Mouse (Mus musculus) embryonic facial prominence, embryonic 10.5 days (tissue): ENCODE measurements around the gene Gm6465. TPM values are rescaled to one million over a fixed set of nuclear protein-coding genes. Genes with fewer than 3 reads are reported as not detected.
"Not testable (repeated sequence)": the region's sequence is repeated elsewhere in the genome, so short reads cannot be mapped to it uniquely, and the experiment has no call there.

Experiments used
- DNase-seq: peaks from one replicate; pipeline ENCODE4 v3.0.0-alpha.2; 2017; ENCODE audit warnings: low spot score
- H3K27ac ChIP-seq: fragments of 300-500 bp; sonication (generic); replicated peaks from 2 replicates; pipeline ENCODE4 v1.5.1; 2016; ENCODE audit warnings: mild to moderate bottlenecking
- H3K27me3 ChIP-seq: fragments of 300-500 bp; sonication (generic); replicated peaks from 2 replicates; pipeline ENCODE4 v1.6.1; 2016; ENCODE audit warnings: low read depth, mild to moderate bottlenecking; ENCODE audit not compliant: poor library complexity, severe bottlenecking
- H3K36me3 ChIP-seq: fragments of 300-500 bp; sonication (generic); replicated peaks from 2 replicates; pipeline ENCODE4 v1.6.1; 2016; ENCODE audit warnings: mild to moderate bottlenecking, moderate library complexity
- H3K4me1 ChIP-seq: fragments of 300-500 bp; sonication (generic); 2 replicates; pipeline ENCODE4 v1.6.1; 2016
- H3K4me3 ChIP-seq: fragments of 300-500 bp; sonication (generic); 2 replicates; pipeline ENCODE4 v1.5.1; 2016; ENCODE audit warnings: mild to moderate bottlenecking, moderate library complexity
- H3K9me3 ChIP-seq: fragments of 300-500 bp; sonication (generic); 2 replicates; pipeline ENCODE4 v1.6.1; 2016; ENCODE audit warnings: mild to moderate bottlenecking
- WGBS: fragments of 180-500 bp; shearing (Covaris S2); methylation state at CpG from one replicate; pipeline ENCODE4 v1.1.7; 2016; 5-methylcytosine and 5-hydroxymethylcytosine counted together
- polyA plus RNA-seq: library from polyadenylated mRNA; unstranded; fragments of >200 nt; fragmentation: Nextera tagmentation; extraction: Ambion mirVana; gene quantifications from 2 replicates; pipeline ENCODE4 v1.2.1, GENCODE M21; 2016

Gene Gm6465
- polyA plus RNA-seq = not detected in 2 replicates

DNA sequence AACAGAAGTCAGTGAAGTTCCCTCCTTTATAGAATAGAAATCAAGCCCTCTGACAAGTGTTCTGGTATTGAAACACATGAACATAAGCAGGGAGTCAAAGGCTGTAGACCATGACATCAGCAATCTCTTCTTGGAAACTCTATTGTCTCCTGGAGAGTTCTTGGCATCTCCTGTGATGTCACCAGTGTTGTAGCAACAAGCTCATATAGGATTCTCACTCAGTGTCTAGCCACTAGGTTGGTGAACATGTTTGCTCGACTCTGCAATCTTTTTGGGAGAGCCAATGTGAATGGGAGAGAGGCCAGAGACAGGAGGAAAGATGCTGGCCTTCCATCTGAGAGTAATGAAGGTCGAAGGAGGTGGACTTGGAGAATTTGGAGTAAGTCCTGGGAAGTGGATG is at the start of gene Gm6465:
Gene Gm6465, plus strand, starts transcription at position 301 of the 400 bp plus-strand sequence.
- H3K27ac ChIP-seq, H3K9me3 ChIP-seq, H3K36me3 ChIP-seq, DNase-seq, H3K4me3 ChIP-seq, H3K27me3 ChIP-seq, H3K4me1 ChIP-seq: not testable (repeated sequence)
- WGBS = 79% methylated on average over 2 of the region's 2 CpGs

DNA sequence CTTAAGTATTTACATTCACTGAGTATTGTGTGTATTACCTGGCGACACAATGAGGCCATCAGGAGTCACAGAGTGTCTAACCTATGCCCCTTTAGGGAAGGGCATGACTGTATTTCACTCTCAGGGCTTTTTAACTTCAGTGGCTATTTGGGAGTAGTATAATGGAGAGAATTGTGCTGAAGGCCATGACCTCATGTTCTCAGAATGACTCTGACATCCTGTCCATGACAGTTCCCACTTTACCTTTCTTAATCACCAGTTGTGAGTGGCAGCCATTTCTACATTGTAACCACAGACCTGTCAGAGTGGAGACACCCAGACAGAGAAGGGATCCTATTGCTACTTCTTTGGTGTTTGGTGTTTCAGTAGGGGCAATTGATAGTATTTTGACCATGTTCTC is 485 bp downstream of the Gm6465 start:
- H3K36me3 ChIP-seq, H3K9me3 ChIP-seq, H3K27me3 ChIP-seq, H3K4me1 ChIP-seq, DNase-seq, H3K27ac ChIP-seq, H3K4me3 ChIP-seq: not testable (repeated sequence)
- WGBS = 76% methylated on average over 1 of the region's 1 CpGs

DNA sequence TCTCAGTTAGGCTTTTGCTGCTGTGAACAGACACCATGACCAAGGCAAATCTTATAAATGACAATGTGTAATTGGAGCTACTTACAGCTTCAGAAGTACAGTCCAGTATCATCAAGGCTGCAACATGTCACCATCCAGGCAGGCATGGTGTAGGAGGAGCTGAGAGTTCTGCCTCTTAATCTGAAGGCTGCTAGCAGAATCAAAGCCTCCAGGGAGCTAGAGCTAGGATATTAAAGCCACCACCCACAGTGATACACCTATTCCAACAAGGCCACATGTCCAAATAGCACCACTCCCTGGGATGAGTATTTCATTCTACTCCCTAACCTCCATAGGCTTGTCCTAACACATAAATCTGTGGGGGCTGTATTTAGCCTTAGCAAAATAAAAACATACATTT is 12.6 kb downstream of the Gm6465 start:
- H3K27me3 ChIP-seq, H3K4me3 ChIP-seq, H3K9me3 ChIP-seq, H3K4me1 ChIP-seq, H3K36me3 ChIP-seq, H3K27ac ChIP-seq, DNase-seq: not testable (repeated sequence)

Other genes with a start within 250 kb of the Gm6465 start
- gene Gm8922, start 163.6 kb upstream of the Gm6465 start, polyA plus RNA-seq = not detected in 2 replicates
- gene Gm8926, start 75.0 kb upstream of the Gm6465 start, polyA plus RNA-seq = not detected in 2 replicates
- not detected in 2 replicates for gene 4933402N22Rik, start 72.5 kb downstream of the Gm6465 start, polyA plus RNA-seq